Mouse (Mus musculus): ENCODE results near the gene Rangap1. TPM values are rescaled to one million over a fixed set of nuclear protein-coding genes. Genes with fewer than 3 reads are reported as not detected.

Rangap1 gene
- total and polyA plus RNA-seq, 3 experiments, result 14.1 to 27.3 (median 25.7) TPM

- Histone ChIP-seq H3K79me2 (replicated peaks; ENCODE audit: control insufficient read depth, insufficient read depth, low read length) (no peaks in the 10 kb centered on the region), H3K4me1 (ENCODE audit: control insufficient read depth, insufficient read depth, low read length) (no peaks in the 10 kb centered on the region), H3K27me3 (ENCODE audit: control insufficient read depth, insufficient read depth, low read length) (no peaks in the 10 kb centered on the region), H3K27ac (no peak overlapping the region), H3K9ac (ENCODE audit: low read depth, low read length) (no peak overlapping the region), H3K4me3 (no peak overlapping the region), H3K36me3 (ENCODE audit: control insufficient read depth, insufficient read depth, low read length) (no peaks in the 10 kb centered on the region)
- TF ChIP-seq CTCF (IDR thresholded peaks at IDR 0.05) (no peak), POLR2A (IDR thresholded peaks at IDR 0.05; ENCODE audit: insufficient read depth, low read depth, low read length) (no peak), EP300 (IDR thresholded peaks at IDR 0.05; ENCODE audit: insufficient read depth, low read depth, low read length) (no peak)
- intact Hi-C loops (cut with DNase I), result no loop called here
- DNase-seq, result no peak
- WGBS, result 63% methylated on average over 2 of the region's 2 CpGs
These were observed 45.2 kb downstream of the Rangap1 start for GRCm38 (mm10) chr15:81700161-81700560.

- TF ChIP-seq EP300 (IDR thresholded peaks at IDR 0.05; ENCODE audit: insufficient read depth, low read depth, low read length), result no peak
- TF ChIP-seq CTCF (IDR thresholded peaks at IDR 0.05), result no peak
- no peak for TF ChIP-seq POLR2A (IDR thresholded peaks at IDR 0.05; ENCODE audit: insufficient read depth, low read depth, low read length)
- Histone ChIP-seq H3K27me3 (ENCODE audit: control insufficient read depth, insufficient read depth, low read length) (no peaks in the 10 kb centered on the region), H3K36me3 (ENCODE audit: control insufficient read depth, insufficient read depth, low read length) (no peaks in the 10 kb centered on the region), H3K4me3 (no peak overlapping the region), H3K27ac (no peak overlapping the region), H3K79me2 (replicated peaks; ENCODE audit: control insufficient read depth, insufficient read depth, low read length) (no peaks in the 10 kb centered on the region), H3K9ac (ENCODE audit: low read depth, low read length) (no peak overlapping the region), H3K4me1 (ENCODE audit: control insufficient read depth, insufficient read depth, low read length) (no peaks in the 10 kb centered on the region; the same call in 1 of the 2 replicates)
- WGBS, result 64% methylated on average over 2 of the region's 2 CpGs
- intact Hi-C loops (cut with DNase I), result no loop called here
- no peak for DNase-seq
These were observed 46.8 kb downstream of the Rangap1 start for GRCm38 (mm10) chr15:81698532-81698931.

GRCm38 (mm10) chr15:81697847-81698246 lies 47.5 kb downstream of the Rangap1 start:
- H3K9ac ChIP-seq (ENCODE audit: low read depth, low read length), result no peak overlapping the region
- no peak overlapping the region for H3K4me3 ChIP-seq
- H3K36me3 ChIP-seq (ENCODE audit: control insufficient read depth, insufficient read depth, low read length), result no peaks in the 10 kb centered on the region
- H3K27ac ChIP-seq, result no peak overlapping the region
- H3K27me3 ChIP-seq (ENCODE audit: control insufficient read depth, insufficient read depth, low read length), result no peaks in the 10 kb centered on the region
- no peak for DNase-seq
- H3K4me1 ChIP-seq (ENCODE audit: control insufficient read depth, insufficient read depth, low read length), result no peaks in the 10 kb centered on the region; the same call in 1 of the 2 replicates
- intact Hi-C loops (cut with DNase I), result no loop called here
- WGBS, result 43% methylated on average over 3 of the region's 3 CpGs
- TF ChIP-seq CTCF (IDR thresholded peaks at IDR 0.05), result peak; percentile 80
- TF ChIP-seq POLR2A (IDR thresholded peaks at IDR 0.05; ENCODE audit: insufficient read depth, low read depth, low read length), result no peak
- H3K79me2 ChIP-seq (replicated peaks; ENCODE audit: control insufficient read depth, insufficient read depth, low read length), result no peaks in the 10 kb centered on the region

- Histone ChIP-seq H3K9ac (ENCODE audit: low read depth, low read length) (no peak within 1 kb of the TSS), H3K27me3 (ENCODE audit: control insufficient read depth, insufficient read depth, low read length) (no peaks in the 10 kb centered on the region), H3K27ac (no peak within 1 kb of the TSS), H3K4me3 (no peak within 1 kb of the TSS), H3K4me1 (ENCODE audit: control insufficient read depth, insufficient read depth, low read length) (no peaks in the 10 kb centered on the region; the same call in 1 of the 2 replicates), H3K36me3 (ENCODE audit: control insufficient read depth, insufficient read depth, low read length) (no peaks in the 10 kb centered on the region), H3K79me2 (replicated peaks; ENCODE audit: control insufficient read depth, insufficient read depth, low read length) (no peaks in the 10 kb centered on the region)
- 73% methylated on average over 7 of the region's 7 CpGs for WGBS
- intact Hi-C loops (cut with DNase I), result no loop called here
- TF ChIP-seq POLR2A (IDR thresholded peaks at IDR 0.05; ENCODE audit: insufficient read depth, low read depth, low read length), result no peak
- no peak for TF ChIP-seq EP300 (IDR thresholded peaks at IDR 0.05; ENCODE audit: insufficient read depth, low read depth, low read length)
- TF ChIP-seq CTCF (IDR thresholded peaks at IDR 0.05), result no peak
- DNase-seq, result no peak
These were observed 48.2 kb downstream of the Rangap1 start, which contains the start of gene Chadl for GRCm38 (mm10) chr15:81697175-81697574. TSS of gene Chadl (minus strand) at chr15:81697287.

- Histone ChIP-seq H3K27ac (no peak overlapping the region), H3K36me3 (ENCODE audit: control insufficient read depth, insufficient read depth, low read length) (no peaks in the 10 kb centered on the region), H3K9ac (ENCODE audit: low read depth, low read length) (peak overlapping the region; percentile 86), H3K79me2 (replicated peaks; ENCODE audit: control insufficient read depth, insufficient read depth, low read length) (no peaks in the 10 kb centered on the region), H3K4me1 (ENCODE audit: control insufficient read depth, insufficient read depth, low read length) (no peaks in the 10 kb centered on the region; the same call in 1 of the 2 replicates), H3K27me3 (ENCODE audit: control insufficient read depth, insufficient read depth, low read length) (no peaks in the 10 kb centered on the region), H3K4me3 (peak overlapping the region; percentile 63)
- DNase-seq, result no peak
- intact Hi-C loops (cut with DNase I), result no loop called here
- TF ChIP-seq POLR2A (IDR thresholded peaks at IDR 0.05; ENCODE audit: insufficient read depth, low read depth, low read length) (no peak), CTCF (IDR thresholded peaks at IDR 0.05) (no peak), EP300 (IDR thresholded peaks at IDR 0.05; ENCODE audit: insufficient read depth, low read depth, low read length) (no peak)
- WGBS, result 42% methylated on average over 19 of the region's 19 CpGs
These were observed 50.4 kb downstream of the Rangap1 start for GRCm38 (mm10) chr15:81694891-81695290.

- peak; percentile 88 to 89 for DNase-seq
- Histone ChIP-seq H3K36me3 (ENCODE audit: control insufficient read depth, insufficient read depth, low read length) (no peaks in the 10 kb centered on the region), H3K27me3 (ENCODE audit: control insufficient read depth, insufficient read depth, low read length) (no peaks in the 10 kb centered on the region), H3K79me2 (replicated peaks; ENCODE audit: control insufficient read depth, insufficient read depth, low read length) (no peaks in the 10 kb centered on the region), H3K9ac (ENCODE audit: low read depth, low read length) (peak overlapping the region; percentile 86), H3K4me1 (ENCODE audit: control insufficient read depth, insufficient read depth, low read length) (no peaks in the 10 kb centered on the region; the same call in 1 of the 2 replicates), H3K4me3 (peak overlapping the region; percentile 63), H3K27ac (peak overlapping the region; percentile 47)
- intact Hi-C loops (cut with DNase I), result no loop called here
- 0 out of 2 replicates have a peak, but pooled peaks have one; percentile 12 for TF ChIP-seq EP300 (IDR thresholded peaks at IDR 0.05; ENCODE audit: insufficient read depth, low read depth, low read length)
- TF ChIP-seq CTCF (IDR thresholded peaks at IDR 0.05), result peak; percentile 84
- TF ChIP-seq POLR2A (IDR thresholded peaks at IDR 0.05; ENCODE audit: insufficient read depth, low read depth, low read length), result 0 out of 2 replicates have a peak, but pooled peaks have one; percentile 28
- 1% methylated on average over 107 of the region's 107 CpGs for WGBS
These were observed 51.1 kb downstream of the Rangap1 start for GRCm38 (mm10) chr15:81693967-81694881.

All from heart, adult 2 months (tissue).